Mouse (Mus musculus): ENCODE measurements around the gene Timm17a. TPM values are rescaled to one million over a fixed set of nuclear protein-coding genes. Genes with fewer than 3 reads are reported as not detected.

Timm17a gene
- total RNA-seq, 2 experiments from 2014 or later = 220 to 243 TPM

- DNase-seq = no peak
- intact Hi-C loops (cut with DNase I; ENCODE audit: low total_unique reads) = no loop called here
These were observed 30.2 kb downstream of the Timm17a start for GRCm38 (mm10) chr1:135283287-135283825.

GRCm38 (mm10) chr1:135282536-135283286 is 30.9 kb downstream of the Timm17a start:
- intact Hi-C loops (cut with DNase I; ENCODE audit: low total_unique reads) = no loop called here
- no peak for DNase-seq

GRCm38 (mm10) chr1:135281841-135282240 is 31.7 kb downstream of the Timm17a start:
- intact Hi-C loops (cut with DNase I; ENCODE audit: low total_unique reads) = no loop called here
- DNase-seq = no peak

- intact Hi-C loops (cut with DNase I; ENCODE audit: low total_unique reads) = no loop called here
- DNase-seq = peak; percentile 75
These were observed 32.9 kb downstream of the Timm17a start for GRCm38 (mm10) chr1:135280646-135281045.

GRCm38 (mm10) chr1:135271371-135271770 is 42.2 kb downstream of the Timm17a start:
- DNase-seq = no peak
- intact Hi-C loops (cut with DNase I; ENCODE audit: low total_unique reads) = no loop called here

- intact Hi-C loops (cut with DNase I; ENCODE audit: low total_unique reads) = loop anchor here (5.0 kb wide), 1 partner anchor 99 kb away; no protein-coding TSS in a partner anchor
- DNase-seq = no peak
These were observed 45.7 kb downstream of the Timm17a start for GRCm38 (mm10) chr1:135267663-135268446.

GRCm38 (mm10) chr1:135265834-135266233 is 47.7 kb downstream of the Timm17a start:
- DNase-seq = no peak
- intact Hi-C loops (cut with DNase I; ENCODE audit: low total_unique reads) = loop anchor here (5.0 kb wide), 1 partner anchor 101 kb away; no protein-coding TSS in a partner anchor

- DNase-seq = no peak
- intact Hi-C loops (cut with DNase I; ENCODE audit: low total_unique reads) = no loop called here
These were observed 50.3 kb downstream of the Timm17a start for GRCm38 (mm10) chr1:135263316-135263715.

GRCm38 (mm10) chr1:135262329-135262728 is 51.2 kb downstream of the Timm17a start:
- intact Hi-C loops (cut with DNase I; ENCODE audit: low total_unique reads) = no loop called here
- no peak for DNase-seq

- no peak for DNase-seq
- intact Hi-C loops (cut with DNase I; ENCODE audit: low total_unique reads) = no loop called here
These were observed 52.6 kb downstream of the Timm17a start for GRCm38 (mm10) chr1:135260931-135261330.

GRCm38 (mm10) chr1:135259128-135259436 is 54.5 kb downstream of the Timm17a start:
- intact Hi-C loops (cut with DNase I; ENCODE audit: low total_unique reads) = loop anchor here (5.0 kb wide), 1 partner anchor 87 kb away; no protein-coding TSS in a partner anchor
- peak; percentile 75 for DNase-seq

GRCm38 (mm10) chr1:135258380-135259127 is 55.0 kb downstream of the Timm17a start, which contains the start of gene Elf3:
Gene Elf3 (minus strand): TSS chr1:135258568.
- intact Hi-C loops (cut with DNase I; ENCODE audit: low total_unique reads) = loop anchor here (5.0 kb wide), 1 partner anchor 86 kb away; no protein-coding TSS in a partner anchor

GRCm38 (mm10) chr1:135256299-135256698 is 57.3 kb downstream of the Timm17a start:
- DNase-seq = no peak
- intact Hi-C loops (cut with DNase I; ENCODE audit: low total_unique reads) = loop anchor here (5.0 kb wide), 1 partner anchor 84 kb away; no protein-coding TSS in a partner anchor

More at GRCm38 (mm10) chr1:135258380-135259127, 55.0 kb downstream of the Timm17a start, which contains the start of gene Elf3:
- no peak for DNase-seq

GRCm38 (mm10) chr1:135252854-135253253 is 60.7 kb downstream of the Timm17a start:
- no peak for DNase-seq
- intact Hi-C loops (cut with DNase I; ENCODE audit: low total_unique reads) = loop anchor here (5.0 kb wide), 1 partner anchor 71 kb away; no protein-coding TSS in a partner anchor

- no peak for DNase-seq
- intact Hi-C loops (cut with DNase I; ENCODE audit: low total_unique reads) = loop anchor here (5.0 kb wide), 1 partner anchor 69 kb away; no protein-coding TSS in a partner anchor
These were observed 62.2 kb downstream of the Timm17a start for GRCm38 (mm10) chr1:135251405-135251804.

GRCm38 (mm10) chr1:135250706-135251105 is 62.9 kb downstream of the Timm17a start:
- no peak for DNase-seq
- intact Hi-C loops (cut with DNase I; ENCODE audit: low total_unique reads) = loop anchor here (5.0 kb wide), 1 partner anchor 68 kb away; no protein-coding TSS in a partner anchor

- intact Hi-C loops (cut with DNase I; ENCODE audit: low total_unique reads) = no loop called here
- DNase-seq = no peak
These were observed 65.1 kb downstream of the Timm17a start for GRCm38 (mm10) chr1:135248434-135248850.
